Mouse (Mus musculus): ENCODE measurements around the gene Mmrn2.

The Mmrn2 gene

GRCm38 (mm10) chr14:34375415-34375904 lies at the start of gene Mmrn2:
Gene Mmrn2 (plus strand): TSS chr14:34375465.
- in situ Hi-C loops (cut with MboI; ENCODE audit: unreplicated experiment in 2 of 2) = loop anchor here (25.0 kb wide), 2 partner anchors 413 to 688 kb away; partner anchors contain the start of gene Rbp3 (in 1 of the 2)

DNA sequence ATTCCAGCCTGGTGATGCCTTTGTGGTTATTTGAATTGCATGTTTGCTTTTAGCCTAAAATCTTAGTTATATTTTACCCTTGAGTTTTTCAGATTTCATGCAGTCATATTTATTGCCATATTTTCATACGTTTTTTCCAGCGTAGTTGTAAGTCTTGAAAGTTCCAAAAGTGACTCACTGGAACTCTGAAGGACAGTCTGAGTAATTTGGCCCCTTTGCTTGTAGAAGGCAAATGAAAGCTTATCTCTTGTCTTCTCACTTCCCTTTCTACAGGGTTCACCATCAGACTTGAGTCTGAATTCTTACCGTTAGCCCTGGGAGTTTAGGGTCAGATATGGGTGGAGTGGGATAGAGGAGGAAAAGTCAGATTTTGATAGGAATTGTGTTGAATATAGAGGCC lies 48.7 kb upstream of the Mmrn2 start:
- in situ Hi-C loops (cut with MboI; ENCODE audit: unreplicated experiment in 2 of 2) = no loop called here

DNA sequence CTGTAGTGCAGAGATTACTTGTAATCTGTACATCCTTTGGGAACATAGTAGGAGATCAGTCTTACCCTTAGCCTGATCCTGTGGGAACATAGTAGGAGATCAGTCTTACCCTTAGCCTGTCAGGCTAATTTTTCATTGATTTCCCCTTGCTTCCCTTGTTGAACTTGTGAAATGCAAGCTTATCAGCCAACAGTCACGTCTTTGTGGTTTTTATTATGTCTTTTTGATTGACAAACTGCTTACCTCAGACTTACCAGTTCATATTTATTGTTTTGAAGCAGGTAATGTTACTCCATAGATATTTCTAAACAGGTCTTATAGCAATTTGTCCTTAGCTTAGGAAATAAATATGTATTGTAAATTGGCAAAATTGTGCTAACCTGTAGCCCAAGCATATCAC lies 47.6 kb upstream of the Mmrn2 start:
- in situ Hi-C loops (cut with MboI; ENCODE audit: unreplicated experiment in 2 of 2) = no loop called here

DNA sequence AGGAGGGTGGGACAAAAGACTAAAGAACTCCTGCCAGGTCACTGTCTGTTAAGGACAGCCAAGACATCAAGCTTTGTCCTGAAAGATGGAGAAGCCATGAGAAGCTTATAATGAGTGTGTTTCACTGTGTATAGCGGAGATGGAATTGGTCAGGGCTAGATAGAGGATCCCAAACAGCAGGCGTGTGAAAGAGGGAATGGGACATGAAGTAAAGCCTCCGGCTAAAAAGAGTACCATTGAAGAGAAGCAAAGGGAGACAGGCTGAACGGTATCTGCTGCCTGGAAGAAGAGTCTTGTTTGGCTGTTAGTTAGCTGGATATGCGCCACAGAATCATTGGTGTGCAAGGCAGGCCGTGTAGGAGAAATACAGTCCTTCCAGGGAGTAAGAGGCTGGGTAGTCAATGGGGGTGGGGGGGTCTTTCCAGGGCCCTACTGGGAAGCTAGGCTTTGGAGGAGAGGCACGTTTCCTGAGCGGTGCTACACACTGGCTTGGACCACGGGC lies 44.6 kb upstream of the Mmrn2 start:
- in situ Hi-C loops (cut with MboI; ENCODE audit: unreplicated experiment in 2 of 2) = loop anchor here in 1 of 2 experiments (5.0 kb wide), 1 partner anchor 58 kb away; no protein-coding TSS in a partner anchor

DNA sequence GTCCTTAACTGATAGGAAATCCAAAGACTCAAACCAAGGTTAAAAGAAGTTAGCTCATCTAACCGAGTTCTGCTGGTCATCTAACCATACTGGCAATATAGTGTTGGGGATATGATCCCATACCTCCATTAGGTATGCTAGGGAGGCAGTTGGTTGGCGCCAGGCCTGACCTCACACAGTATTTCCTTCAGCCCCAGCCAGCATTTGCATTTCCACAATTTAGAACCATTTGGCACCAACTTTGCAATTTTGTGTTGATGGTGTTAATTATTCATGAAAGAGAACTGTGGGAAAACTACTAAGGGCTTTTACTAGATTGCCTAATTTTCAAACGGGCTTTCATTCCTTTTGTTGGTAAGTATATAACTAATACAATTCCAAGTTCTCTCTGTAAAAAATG lies 43.4 kb upstream of the Mmrn2 start:
- in situ Hi-C loops (cut with MboI; ENCODE audit: unreplicated experiment in 2 of 2) = loop anchor here in 1 of 2 experiments (5.0 kb wide), 1 partner anchor 60 kb away; no protein-coding TSS in a partner anchor

DNA sequence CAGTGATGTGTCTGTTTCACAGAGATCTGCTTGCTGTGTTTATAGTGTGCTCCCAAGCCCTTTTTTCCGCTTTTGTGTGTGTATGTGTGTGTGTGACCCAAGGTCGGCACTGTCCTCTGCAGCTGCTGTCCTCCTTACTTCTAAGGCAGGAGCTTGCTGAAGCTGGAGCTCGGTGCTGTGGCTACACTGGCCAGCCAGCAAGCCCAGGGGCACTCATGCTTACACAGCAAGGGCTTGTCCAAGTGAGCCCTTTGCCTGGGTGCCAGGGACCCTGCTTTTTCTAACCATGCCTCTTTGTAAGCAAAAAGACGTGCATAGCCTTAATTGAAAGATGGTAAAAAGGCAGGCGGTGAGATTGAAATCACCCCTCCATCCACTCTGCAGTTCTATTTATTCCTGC lies 42.8 kb upstream of the Mmrn2 start:
- in situ Hi-C loops (cut with MboI; ENCODE audit: unreplicated experiment in 2 of 2) = loop anchor here in 1 of 2 experiments (5.0 kb wide), 1 partner anchor 60 kb away; no protein-coding TSS in a partner anchor

GRCm38 (mm10) chr14:34339446-34339845 lies 35.8 kb upstream of the Mmrn2 start:
- in situ Hi-C loops (cut with MboI; ENCODE audit: unreplicated experiment in 2 of 2) = no loop called here

DNA sequence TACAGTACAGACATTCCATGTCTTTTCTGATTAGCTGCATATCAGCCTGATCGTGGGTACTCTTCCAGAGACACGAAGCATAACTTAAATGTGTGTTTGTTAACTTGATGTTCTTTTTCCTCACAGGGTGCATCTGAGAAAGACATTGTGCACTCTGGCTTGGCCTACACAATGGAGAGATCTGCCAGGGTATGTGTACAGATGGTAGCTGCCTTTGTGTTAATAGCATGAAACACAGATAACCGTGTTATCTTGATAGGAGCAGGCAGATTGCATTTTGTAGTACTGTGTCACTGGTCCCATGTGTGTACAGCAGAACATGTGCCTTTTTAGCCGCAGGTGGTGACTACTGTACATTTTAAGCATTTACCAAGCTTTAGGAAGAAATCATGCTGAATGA lies 33.3 kb upstream of the Mmrn2 start:
- in situ Hi-C loops (cut with MboI; ENCODE audit: unreplicated experiment in 2 of 2) = no loop called here

GRCm38 (mm10) chr14:34343078-34343477 lies 32.2 kb upstream of the Mmrn2 start:
- in situ Hi-C loops (cut with MboI; ENCODE audit: unreplicated experiment in 2 of 2) = no loop called here

GRCm38 (mm10) chr14:34344361-34344760 lies 30.9 kb upstream of the Mmrn2 start:
- in situ Hi-C loops (cut with MboI; ENCODE audit: unreplicated experiment in 2 of 2) = no loop called here

DNA sequence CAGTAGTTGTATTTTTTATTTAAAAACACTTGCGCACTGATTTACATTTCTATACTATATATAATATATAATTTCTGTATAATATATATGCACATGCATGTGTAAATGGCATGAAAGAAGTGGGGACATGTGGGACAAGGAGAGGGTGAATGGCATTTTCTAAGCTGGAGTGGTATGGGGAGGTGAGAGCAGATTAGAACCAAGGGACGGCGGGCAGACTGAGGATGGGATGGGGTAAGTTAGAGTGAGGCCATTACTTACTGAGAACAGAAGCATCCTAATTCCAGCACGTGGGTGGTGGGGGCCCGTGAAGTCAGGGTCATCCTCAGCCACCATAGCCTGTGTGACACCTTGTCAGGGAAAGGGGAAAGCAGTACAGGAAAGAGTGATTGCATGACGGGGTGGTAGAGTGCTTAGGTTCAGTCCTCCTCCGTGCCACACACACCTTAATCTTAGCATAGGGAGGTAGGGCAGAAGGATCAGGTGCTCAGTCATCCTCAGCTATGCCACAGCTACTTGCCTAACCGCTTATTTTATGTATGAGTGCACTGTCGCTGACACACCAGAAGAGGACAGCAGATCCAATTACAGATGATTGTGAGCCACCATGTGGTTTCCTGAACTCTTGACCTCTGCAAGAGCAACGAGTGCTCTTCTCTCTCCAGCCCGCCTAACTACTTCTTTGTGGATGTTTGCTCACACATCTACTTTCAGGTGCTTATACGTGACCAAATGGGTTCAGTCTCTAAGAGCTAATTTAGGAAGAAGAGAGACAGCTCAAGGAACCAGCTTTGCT lies 29.3 kb upstream of the Mmrn2 start:
- in situ Hi-C loops (cut with MboI; ENCODE audit: unreplicated experiment in 2 of 2) = no loop called here

DNA sequence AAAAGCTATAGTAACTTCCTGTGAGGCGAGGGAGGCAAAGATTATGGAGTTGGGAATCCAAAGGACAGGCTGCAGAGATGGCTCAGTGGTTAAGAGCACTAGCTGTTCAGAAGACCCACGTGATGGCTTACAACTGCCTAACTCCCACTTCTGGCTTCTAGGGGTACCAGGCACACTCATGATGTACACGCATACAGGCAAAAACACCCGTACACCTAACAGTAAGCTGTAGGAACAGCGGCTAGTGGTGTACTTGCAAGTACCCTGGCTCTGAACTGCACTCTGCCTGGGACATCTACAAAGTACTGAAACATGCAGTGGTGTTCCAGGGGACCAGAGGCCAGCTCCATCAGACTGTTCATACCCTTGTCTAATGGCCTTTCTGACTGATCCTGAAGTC lies 28.2 kb upstream of the Mmrn2 start:
- in situ Hi-C loops (cut with MboI; ENCODE audit: unreplicated experiment in 2 of 2) = no loop called here

- in situ Hi-C loops (cut with MboI; ENCODE audit: unreplicated experiment in 2 of 2) = no loop called here
Observed at GRCm38 (mm10) chr14:34348301-34348700, 27.0 kb upstream of the Mmrn2 start.

- in situ Hi-C loops (cut with MboI; ENCODE audit: unreplicated experiment in 2 of 2) = no loop called here
Observed at GRCm38 (mm10) chr14:34349007-34349406, 26.3 kb upstream of the Mmrn2 start.

GRCm38 (mm10) chr14:34351660-34352059 lies 23.6 kb upstream of the Mmrn2 start:
- in situ Hi-C loops (cut with MboI; ENCODE audit: unreplicated experiment in 2 of 2) = no loop called here

DNA sequence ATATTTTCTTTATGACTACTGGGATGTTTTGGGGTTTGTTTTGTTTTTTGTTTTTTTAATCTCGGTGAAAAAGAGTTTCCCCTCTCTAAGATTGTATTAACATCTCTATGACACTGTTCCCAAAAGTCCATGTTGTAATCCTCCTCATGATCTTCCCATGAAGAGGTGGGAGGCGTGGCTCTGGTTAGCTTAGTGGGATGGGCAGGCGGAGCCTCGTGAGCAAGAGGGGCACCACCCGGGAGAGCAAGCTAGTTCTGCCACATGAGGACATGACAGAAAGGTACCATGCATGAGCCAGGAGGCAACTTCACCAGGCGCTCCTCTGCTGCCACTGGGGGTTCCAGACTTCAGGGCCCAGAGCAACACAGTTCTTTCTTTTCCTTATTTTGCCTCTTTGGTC lies 22.7 kb upstream of the Mmrn2 start:
- in situ Hi-C loops (cut with MboI; ENCODE audit: unreplicated experiment in 2 of 2) = no loop called here

- in situ Hi-C loops (cut with MboI; ENCODE audit: unreplicated experiment in 2 of 2) = no loop called here
Observed at GRCm38 (mm10) chr14:34353326-34353725, 21.9 kb upstream of the Mmrn2 start.

DNA sequence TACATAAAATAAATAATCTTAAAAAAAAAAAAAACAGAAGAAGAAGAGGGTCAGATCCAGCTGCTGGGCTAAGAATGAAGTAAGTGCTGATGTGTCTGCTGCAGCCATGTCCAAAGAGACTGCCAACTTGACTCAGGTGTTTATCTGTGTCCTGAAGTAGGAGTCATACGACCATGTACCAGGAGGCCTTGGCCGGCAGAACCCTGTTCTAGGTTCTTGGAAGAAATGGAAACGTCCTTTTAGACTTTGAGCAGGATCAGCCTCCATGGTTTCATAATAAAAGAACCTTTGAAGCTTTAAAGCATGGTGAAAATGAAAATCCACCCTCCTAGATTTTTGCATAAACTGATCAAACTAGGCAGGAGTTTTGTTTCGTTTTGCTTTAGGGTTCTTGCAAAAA lies 20.8 kb upstream of the Mmrn2 start:
- in situ Hi-C loops (cut with MboI; ENCODE audit: unreplicated experiment in 2 of 2) = no loop called here

GRCm38 (mm10) chr14:34355301-34355700 lies 20.0 kb upstream of the Mmrn2 start, which contains the start of gene Fam25c:
Gene Fam25c (minus strand): TSS chr14:34355433.
- in situ Hi-C loops (cut with MboI; ENCODE audit: unreplicated experiment in 2 of 2) = loop anchor here in 1 of 2 experiments (5.0 kb wide), 1 partner anchor 42 kb away; no protein-coding TSS in a partner anchor

DNA sequence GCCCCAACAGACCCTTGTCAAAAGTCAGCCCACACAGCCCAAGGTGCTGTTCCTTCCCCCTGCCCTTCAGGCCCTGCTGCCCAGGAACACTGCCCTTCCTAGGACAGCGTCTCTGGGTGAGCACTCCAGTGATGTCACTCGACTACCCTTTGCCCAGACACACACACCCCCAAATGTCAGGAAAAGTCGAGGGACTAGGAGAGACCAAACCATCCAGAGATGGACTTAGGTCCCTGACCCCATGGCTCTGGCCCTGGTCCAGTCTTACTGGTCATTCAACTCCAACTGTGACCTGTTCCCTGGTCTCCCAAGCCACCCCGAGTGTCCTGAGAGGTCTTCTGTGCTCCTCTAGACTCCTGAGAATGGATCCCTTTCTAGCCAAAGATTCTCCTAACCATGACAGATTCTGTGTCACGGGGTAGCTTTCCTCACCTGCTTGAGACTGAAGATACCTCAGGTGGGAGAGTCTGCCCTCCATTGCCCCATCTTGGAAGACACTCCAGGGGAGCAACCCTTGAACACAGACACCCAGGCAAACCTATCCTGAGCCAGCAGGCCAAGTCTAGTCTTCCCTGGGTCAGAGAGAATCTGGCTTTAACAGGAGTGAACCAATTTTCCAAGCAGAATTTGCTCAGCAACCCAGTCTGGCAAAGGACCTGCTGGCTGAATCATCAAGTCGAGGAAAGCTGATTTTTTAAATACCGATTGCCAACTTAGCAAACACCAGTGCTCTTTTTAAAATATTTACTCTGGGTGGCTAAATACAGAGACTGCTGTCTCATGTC lies 17.4 kb upstream of the Mmrn2 start:
- in situ Hi-C loops (cut with MboI; ENCODE audit: unreplicated experiment in 2 of 2) = loop anchor here in 1 of 2 experiments (5.0 kb wide), 1 partner anchor 39 kb away; no protein-coding TSS in a partner anchor
